In the genomic region with DNA sequence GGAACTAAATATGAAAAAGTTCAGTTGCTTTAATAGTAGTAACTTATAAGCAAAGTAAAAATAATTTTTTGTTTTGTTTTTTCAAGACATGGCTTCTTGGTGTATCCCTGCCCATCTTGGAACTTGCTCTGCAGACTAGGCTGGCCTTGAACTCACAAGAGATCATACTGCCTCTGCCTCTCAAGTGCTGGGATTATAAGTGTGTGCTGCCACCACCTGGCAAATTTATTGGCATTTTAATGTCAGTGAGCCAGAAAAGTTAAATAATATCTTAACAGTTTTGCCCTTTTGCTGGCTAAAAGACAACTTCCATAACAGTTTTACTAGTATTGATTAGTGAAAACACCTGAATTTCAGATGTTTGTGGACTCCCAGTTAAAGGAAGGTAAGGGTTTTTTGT, we compare ENCODE assay signal across 29 mouse cellular contexts.
DNase-seq lines count a peak whose midpoint lies in the region; ATAC-seq and TF ChIP-seq lines count a peak whose summit lies in the region.
"Had no signal": no experiment of that assay in that cellular context is flagged by ENCODE, and none has a peak within 500 bp of the region (broad histone marks: within the 10 kb centered on the region; RNA-seq: fewer than 3 reads in every experiment).

No protein-coding gene starts in this region.

- no peak overlapping the region for H3K9ac ChIP-seq in midbrain, postnatal 0 days (replicated peaks; ENCODE audit: low read length, poor library complexity, severe bottlenecking)
- H3K9ac ChIP-seq in midbrain, embryonic 14.5 days (replicated peaks; ENCODE audit: low read length), result no peak overlapping the region
- H3K9ac ChIP-seq: embryonic facial prominence, embryonic 12.5 days; forebrain, embryonic 15.5 days; heart, embryonic 15.5 days; hindbrain, embryonic 12.5 days; intestine, embryonic 15.5 days; limb, embryonic 13.5 days; liver, embryonic 15.5 days; lung, embryonic 15.5 days had no signal

- no peak for ATAC-seq in midbrain, postnatal 0 days (ENCODE audit: low FRiP score)
- ATAC-seq in midbrain, embryonic 14.5 days (ENCODE audit: low FRiP score, low TSS enrichment), result no peak
- ATAC-seq in erythroblast, adult 5-6 weeks (replicated peaks; ENCODE audit: low FRiP score, poor library complexity, severe bottlenecking), result no peak
- ATAC-seq: forebrain, embryonic 15.5 days; hindbrain, postnatal 0 days; intestine, embryonic 15.5 days had no signal

- 0 out of 2 replicates have a peak, but pooled peaks cover 3% of the 10 kb centered on the region for H3K36me3 ChIP-seq in midbrain, postnatal 0 days (ENCODE audit: insufficient read depth, low read length)
- no peaks in the 10 kb centered on the region; the same call in 1 of the 2 replicates for H3K36me3 ChIP-seq in midbrain, embryonic 14.5 days (ENCODE audit: control insufficient read depth, insufficient read depth, low read length)
- H3K36me3 ChIP-seq: G1E; intestine, embryonic 15.5 days; liver, embryonic 15.5 days had no signal

- peak; percentile 37 for TF ChIP-seq CTCF in layer of hippocampus, adult 2 months (conservative IDR thresholded peaks at IDR 0.05)
- TF ChIP-seq CTCF in midbrain, postnatal 0 days (IDR thresholded peaks at IDR 0.05), result 0 out of 2 replicates have a peak, but pooled peaks have one; percentile 6

- H3K27me3 ChIP-seq in midbrain, postnatal 0 days (ENCODE audit: insufficient read depth, low read length), result no peaks in the 10 kb centered on the region
- H3K27me3 ChIP-seq in midbrain, embryonic 14.5 days (ENCODE audit: control insufficient read depth, insufficient read depth, low read length), result no peaks in the 10 kb centered on the region
- H3K27me3 ChIP-seq: embryonic facial prominence, embryonic 12.5 days; forebrain, embryonic 15.5 days; heart, embryonic 15.5 days; hindbrain, embryonic 12.5 days; intestine, embryonic 15.5 days; limb, embryonic 13.5 days; liver, embryonic 15.5 days; lung, embryonic 15.5 days had no signal

- no peak overlapping the region for H3K4me3 ChIP-seq in layer of hippocampus, adult 2 months
- no peak overlapping the region for H3K4me3 ChIP-seq in midbrain, postnatal 0 days (ENCODE audit: low read depth, low read length)
- H3K4me3 ChIP-seq in midbrain, embryonic 14.5 days (replicated peaks; ENCODE audit: low read depth, low read length), result no peak overlapping the region
- H3K4me3 ChIP-seq: forebrain, embryonic 15.5 days; intestine, embryonic 15.5 days had no signal

- H3K4me2 ChIP-seq in midbrain, postnatal 0 days (ENCODE audit: low read depth, low read length, poor library complexity, severe bottlenecking), result no peak overlapping the region
- H3K4me2 ChIP-seq in midbrain, embryonic 14.5 days (ENCODE audit: low read length), result no peak overlapping the region
- H3K4me2 ChIP-seq: forebrain, embryonic 15.5 days had no signal

- H3K4me1 ChIP-seq in midbrain, postnatal 0 days (ENCODE audit: insufficient read depth, low read length), result no peaks in the 10 kb centered on the region
- no peaks in the 10 kb centered on the region for H3K4me1 ChIP-seq in midbrain, embryonic 14.5 days (ENCODE audit: control insufficient read depth, insufficient read depth, low read length)
- H3K4me1 ChIP-seq: embryonic facial prominence, embryonic 12.5 days; hindbrain, embryonic 12.5 days had no signal

- no peak overlapping the region for H3K27ac ChIP-seq in layer of hippocampus, adult 2 months
- no peak overlapping the region for H3K27ac ChIP-seq in midbrain, postnatal 0 days (ENCODE audit: low read depth, low read length)
- no peak overlapping the region for H3K27ac ChIP-seq in midbrain, embryonic 14.5 days (replicated peaks; ENCODE audit: low read depth, low read length)
- H3K27ac ChIP-seq: embryonic facial prominence, embryonic 12.5 days; forebrain, embryonic 10.5 days; forebrain, embryonic 15.5 days; heart, embryonic 15.5 days; hindbrain, embryonic 12.5 days; hindbrain, postnatal 0 days; intestine, embryonic 15.5 days; limb, embryonic 13.5 days; liver, embryonic 15.5 days; lung, embryonic 15.5 days; midbrain, embryonic 10.5 days had no signal

- DNase-seq in layer of hippocampus, adult 2 months (ENCODE audit: low spot score in 2 of 2), result no peak
- DNase-seq in layer of hippocampus, postnatal 14 days (ENCODE audit: low spot score in 2 of 2), result no peak
- DNase-seq in midbrain, postnatal 0 days (ENCODE audit: low spot score), result no peak
- DNase-seq in midbrain, embryonic 14.5 days, result no peak
- peak; percentile 33 for DNase-seq in ES-CJ7 (ENCODE audit: low read depth, low spot score)
- no peak for DNase-seq in urinary bladder, adult 2 months (ENCODE audit: low spot score)
- DNase-seq: adrenal gland, postnatal 14 days; cerebellum, adult 11-12 months; cerebellum, adult 9-11 months; embryo, embryonic 11 days; gastrocnemius, postnatal 25 days; heart, postnatal 36 days; kidney, adult 2 months; kidney, postnatal 10 days; layer of hippocampus, adult 9-11 months; thymus, postnatal 25 days had no signal

- H3K9me3 ChIP-seq in midbrain, postnatal 0 days (ENCODE audit: low read length), result no peaks in the 10 kb centered on the region
- H3K9me3 ChIP-seq in midbrain, embryonic 14.5 days (ENCODE audit: control insufficient read depth, low read length), result peaks cover 12% of the 10 kb centered on the region; the same call in 1 of the 2 replicates
- H3K9me3 ChIP-seq: forebrain, embryonic 15.5 days; intestine, embryonic 15.5 days; liver, embryonic 15.5 days; lung, embryonic 15.5 days had no signal
